ENCODE assay signal across 17 mouse cellular contexts in the genomic region with DNA sequence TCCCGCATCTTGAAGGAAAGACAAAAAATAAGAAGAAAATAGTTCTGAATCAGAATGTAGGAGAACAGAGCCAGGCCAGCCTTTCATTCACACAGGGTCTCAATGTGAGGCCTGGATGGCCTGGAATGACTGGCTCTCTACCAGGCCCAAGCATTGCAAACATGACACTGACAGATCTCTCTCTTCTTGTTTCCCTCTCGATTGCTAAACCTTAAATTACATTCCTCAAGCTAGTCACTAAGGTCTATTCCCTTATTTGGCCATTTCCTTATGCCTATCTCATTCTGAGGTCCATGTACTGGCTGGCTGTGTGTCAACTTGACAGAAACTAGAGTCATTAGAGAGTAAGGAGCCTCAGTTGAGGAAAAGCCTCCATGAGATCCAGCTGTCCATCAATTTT. TPM values are rescaled to one million over a fixed set of nuclear protein-coding genes. Genes with fewer than 3 reads are reported as not detected.
DNase-seq lines count a peak whose midpoint lies in the region; ATAC-seq lines count a peak whose summit lies in the region.
"Had no signal": no experiment of that assay in that cellular context is flagged by ENCODE, and none has a peak within 500 bp of the region (broad histone marks: within the 10 kb centered on the region; RNA-seq: fewer than 3 reads in every experiment).

No protein-coding gene starts in this region.

- H3K36me3 ChIP-seq in forebrain, embryonic 12.5 days (replicated peaks): no peaks in the 10 kb centered on the region
- H3K36me3 ChIP-seq: embryonic facial prominence, embryonic 13.5 days; heart, embryonic 12.5 days; hindbrain, embryonic 10.5 days had no signal

- no peak overlapping the region for H3K9ac ChIP-seq in forebrain, embryonic 12.5 days
- H3K9ac ChIP-seq: embryonic facial prominence, embryonic 13.5 days; forebrain, embryonic 13.5 days; forebrain, postnatal 0 days; heart, embryonic 12.5 days; hindbrain, embryonic 14.5 days had no signal

- H3K4me1 ChIP-seq in forebrain, embryonic 12.5 days: no peaks in the 10 kb centered on the region
- H3K4me1 ChIP-seq: forebrain, embryonic 13.5 days; hindbrain, embryonic 10.5 days had no signal

- DNase-seq in lung, postnatal 4 days: peak; percentile 16 to 33
- DNase-seq in lung, postnatal 25 days (ENCODE audit: low spot score): no peak
- DNase-seq in NIH3T3 (ENCODE audit: low read depth) (peak; percentile 62), liver (no peak)
- DNase-seq: adrenal gland, postnatal 10 days; cerebellum, adult 11 months; cerebellum, adult 8-10 months; cerebellum, postnatal 14 days; forebrain, postnatal 0 days; gastrocnemius, postnatal 14 days had no signal

- no peak overlapping the region for H3K27ac ChIP-seq in forebrain, embryonic 12.5 days
- H3K27ac ChIP-seq: embryonic facial prominence, embryonic 13.5 days; forebrain, embryonic 13.5 days; hindbrain, embryonic 10.5 days; hindbrain, embryonic 14.5 days had no signal

- H3K27me3 ChIP-seq in forebrain, embryonic 12.5 days: no peaks in the 10 kb centered on the region
- H3K27me3 ChIP-seq: embryonic facial prominence, embryonic 13.5 days; forebrain, embryonic 13.5 days; heart, embryonic 12.5 days had no signal

- H3K4me3 ChIP-seq in forebrain, embryonic 12.5 days (replicated peaks): no peak overlapping the region
- H3K4me3 ChIP-seq: embryonic facial prominence, embryonic 13.5 days; forebrain, embryonic 13.5 days; heart, embryonic 12.5 days; hindbrain, embryonic 10.5 days had no signal

- 0 out of 2 replicates have a peak, but pooled peaks have one; percentile 21 for ATAC-seq in megakaryocyte progenitor cell, adult 5-6 weeks (replicated peaks; ENCODE audit: poor library complexity)
- no peak for ATAC-seq in forebrain, embryonic 12.5 days (ENCODE audit: low FRiP score)
- ATAC-seq: forebrain, embryonic 13.5 days; forebrain, postnatal 0 days had no signal

- 92% methylated on average over 2 of the region's 2 CpGs for WGBS in forebrain, embryonic 12.5 days

- no peak overlapping the region for H3K4me2 ChIP-seq in forebrain, embryonic 12.5 days
- H3K4me2 ChIP-seq: embryonic facial prominence, embryonic 13.5 days; forebrain, embryonic 13.5 days; heart, embryonic 12.5 days; hindbrain, embryonic 14.5 days had no signal

- H3K9me3 ChIP-seq in forebrain, embryonic 12.5 days: no peaks in the 10 kb centered on the region
- H3K9me3 ChIP-seq: embryonic facial prominence, embryonic 13.5 days; forebrain, embryonic 13.5 days; heart, embryonic 12.5 days; hindbrain, embryonic 10.5 days had no signal

RNA-seq across cellular contexts. Expression of gene Slc16a10, which starts 38.0 kb away (rescaled TPM):
- total RNA-seq in megakaryocyte progenitor cell, adult 5-6 weeks (2015): 39.2 and 40.8 TPM in 2 replicates
- 23.9 and 24.4 TPM in 2 replicates for total RNA-seq in megakaryocyte progenitor cell, adult 5-6 weeks (2017)
- 5.4 and 8.7 TPM in 2 replicates for polyA plus RNA-seq in forebrain, embryonic 12.5 days (2016; fragmentation: Nextera tagmentation; extraction: Ambion mirVana)

Comparison
In these comparisons a context has a peak if more than half of its experiments do, and no peak if none do; other contexts are left out.
1. DNase-seq: peak in lung, postnatal 4 days (2 of 2) and NIH3T3 (single experiment); none in lung, postnatal 25 days (single experiment) and liver (single experiment).